Mouse (Mus musculus) frontal cortex, postnatal 14 days (tissue): ENCODE data around the gene Gm3739.
"Not testable (repeated sequence)": the region's sequence is repeated elsewhere in the genome, so short reads cannot be mapped to it uniquely, and the experiment has no call there.

ENCODE experiments used
- DNase-seq, 2 experiments: peaks; one replicate each; pipeline ENCODE4 v3.0.0; 2022; ENCODE audit warnings: low spot score in 2 of 2

The Gm3739 gene

GRCm38 (mm10) chr14:7314661-7315060 is at the start of gene Gm3739:
Gm3739 (minus strand) TSS chr14:7315049.
- DNase-seq: peak; percentile 3 to 4

- not testable (repeated sequence) for DNase-seq
Observed at GRCm38 (mm10) chr14:7332295-7332694, 17.4 kb upstream of the Gm3739 start, which contains the start of gene Gm5797. Gm5797 (minus strand) TSS chr14:7332395.

- DNase-seq: peak; percentile 3 to 5
Observed at GRCm38 (mm10) chr14:7315093-7315492, 244 bp upstream of the Gm3739 start.

- DNase-seq: not testable (repeated sequence)
Observed at GRCm38 (mm10) chr14:7264614-7265013, 50.2 kb downstream of the Gm3739 start, which contains the start of gene Gm3727. Gm3727 (minus strand) TSS chr14:7264714.
